Mouse (Mus musculus): Measurements from ENCODE around the gene Celf5. TPM values are rescaled to one million over a fixed set of nuclear protein-coding genes. Genes with fewer than 3 reads are reported as not detected.

The Celf5 gene
- total RNA-seq, 2 experiments from 2014 or later, result 0.09 to 0.23 TPM

Small RNAs within 50 kb of the gene (microRNA-seq; reads per million reads assigned to microRNA genes)
- gene Gm25595 (0 reads per million in 2 experiments), gene Mir1191b (0 to 1.5 reads per million in 2 experiments)

Other genes with a start within 250 kb of the Celf5 start
- gene Zfr2, start 249.6 kb downstream of the Celf5 start, total RNA-seq (2021), result 1 to 10 TPM; 1.7 to 2.5 TPM
- under 1 TPM; 0.33 to 0.57 TPM for gene Matk, start 229.8 kb downstream of the Celf5 start, total RNA-seq (2021)
- gene Mrpl54, start 215.8 kb downstream of the Celf5 start, total RNA-seq (2021), result 10 to 100 TPM; 93.1 to 99.9 TPM
- gene Apba3, start 215.7 kb downstream of the Celf5 start, total RNA-seq (2021), result 10 to 100 TPM; 62.8 to 71.1 TPM
- gene Tjp3, start 191.1 kb downstream of the Celf5 start, total RNA-seq (2021), result not detected
- gene Pip5k1c, start 189.7 kb downstream of the Celf5 start, total RNA-seq (2021), result 10 to 100 TPM; 18.5 to 22.8 TPM
- gene Cactin, start 161.6 kb downstream of the Celf5 start, total RNA-seq (2021), result 1 to 10 TPM; 7.7 to 10.0 TPM
- 1 to 10 TPM; 1.5 to 2.2 TPM for gene Tbxa2r, start 154.0 kb downstream of the Celf5 start, total RNA-seq (2021)
- 1 to 10 TPM; 1.8 to 2.0 TPM for gene Gipc3, start 139.4 kb downstream of the Celf5 start, total RNA-seq (2021)
- 10 to 100 TPM; 24.3 to 25.8 TPM for gene Hmg20b, start 132.2 kb downstream of the Celf5 start, total RNA-seq (2021)
- 1 to 10 TPM; 3.7 to 4.0 TPM for gene Mfsd12, start 125.2 kb downstream of the Celf5 start, total RNA-seq (2021)
- gene 4930404N11Rik, start 116.9 kb downstream of the Celf5 start, total RNA-seq (2021), result under 1 TPM; 0.37 to 0.42 TPM
- gene Fzr1, start 104.2 kb downstream of the Celf5 start, total RNA-seq (2021), result 10 to 100 TPM; 11.9 to 15.4 TPM
- gene Dohh, start 98.3 kb downstream of the Celf5 start, total RNA-seq (2021), result 10 to 100 TPM; 38.6 to 39.8 TPM
- gene Gm48551, start 98.2 kb downstream of the Celf5 start, total RNA-seq (2021), result under 1 TPM; 0.41 to 0.47 TPM
- under 1 TPM in 1 of 2 experiments, not detected in 1; 0.80 TPM for gene Gm48552, start 93.7 kb downstream of the Celf5 start, total RNA-seq (2021)
- under 1 TPM; 0.45 to 0.91 TPM for gene Smim24, start 89.7 kb downstream of the Celf5 start, total RNA-seq (2021)
- gene Nfic, start 27.1 kb downstream of the Celf5 start, total RNA-seq (2021), result 100 to 1,000 TPM; 262 to 320 TPM
- gene Ncln, start 13.7 kb upstream of the Celf5 start, total RNA-seq (2021), result 10 to 100 TPM; 39.1 to 47.3 TPM
- gene S1pr4, start 17.4 kb upstream of the Celf5 start, total RNA-seq (2021), result under 1 TPM; 0.64 to 0.86 TPM
- gene Gna15, start 41.5 kb upstream of the Celf5 start, total RNA-seq (2021), result 1 to 10 TPM in 1 of 2 experiments, under 1 TPM in 1; 0.60 to 1.2 TPM
- gene Gna11, start 62.5 kb upstream of the Celf5 start, total RNA-seq (2021), result 10 to 100 TPM; 31.6 to 34.6 TPM
- 100 to 1,000 TPM; 660 to 698 TPM for gene Aes, start 76.8 kb upstream of the Celf5 start, total RNA-seq (2021)
- gene Tle2, start 91.9 kb upstream of the Celf5 start, total RNA-seq (2021), result 1 to 10 TPM; 4.3 to 4.4 TPM
- 1 to 10 TPM; 2.4 to 4.4 TPM for gene Tle6, start 118.4 kb upstream of the Celf5 start, total RNA-seq (2021)
- gene BC025920, start 123.6 kb upstream of the Celf5 start, total RNA-seq (2021), result 1 to 10 TPM; 1.7 to 2.2 TPM
- gene Sirt6, start 145.1 kb upstream of the Celf5 start, total RNA-seq (2021), result 1 to 10 TPM; 5.4 to 5.6 TPM
- 10 to 100 TPM in 1 of 2 experiments, 1 to 10 TPM in 1; 6.8 to 10.9 TPM for gene Ankrd24, start 145.8 kb upstream of the Celf5 start, total RNA-seq (2021)
- gene Gm10778, start 166.3 kb upstream of the Celf5 start, total RNA-seq (2021), result 1 to 10 TPM; 1.6 to 1.8 TPM
- 1 to 10 TPM; 3.3 to 6.1 TPM for gene Zfp433, start 222.1 kb upstream of the Celf5 start, total RNA-seq (2021)